Mouse (Mus musculus): ENCODE data around the gene Dnah17.

Gene Dnah17

DNA sequence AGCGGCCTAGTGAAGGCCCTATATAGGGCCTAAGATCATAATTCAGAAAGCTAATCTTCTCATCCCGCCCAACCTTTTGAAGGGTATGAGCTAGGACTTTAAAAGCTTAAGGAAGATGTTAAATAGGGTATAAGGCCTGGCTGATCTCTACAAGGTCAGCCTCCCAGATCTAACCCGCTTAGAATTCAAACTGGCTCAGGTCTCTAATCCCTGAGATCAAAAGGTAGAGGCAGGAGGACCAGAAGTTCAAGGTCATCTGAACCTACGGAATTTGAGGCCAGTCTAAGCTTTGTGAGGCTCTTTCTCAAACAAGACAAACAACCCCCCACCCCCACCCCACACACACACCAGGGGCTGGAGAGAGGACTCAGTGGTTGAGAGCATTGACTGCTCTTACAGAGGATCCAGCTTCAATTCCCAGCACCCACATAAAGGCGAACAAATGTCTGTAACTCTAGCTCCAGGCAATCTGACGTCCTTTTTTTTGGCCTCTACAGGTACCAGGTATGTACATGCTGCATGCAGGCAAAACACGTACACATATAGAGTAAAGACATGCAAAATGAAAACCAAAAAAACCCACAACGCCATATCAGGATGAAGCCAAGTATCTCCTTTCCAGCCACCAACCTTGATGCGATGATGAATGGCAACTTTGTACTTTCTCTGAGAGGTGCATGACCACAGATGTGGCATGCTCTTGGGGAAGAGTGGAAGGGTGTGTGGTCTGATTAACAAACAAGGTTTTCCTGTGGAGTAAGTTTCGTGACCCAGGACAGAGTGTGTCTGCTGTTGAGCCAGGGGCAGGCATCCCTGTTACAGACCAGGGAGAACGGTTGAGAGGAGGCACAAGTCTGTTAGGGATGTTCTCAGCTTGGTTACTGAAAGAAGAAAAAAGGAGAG lies 157.5 kb downstream of the Dnah17 start:
- no peak for DNase-seq (ENCODE audit: low spot score)
